Mouse (Mus musculus) adrenal gland, postnatal 0 days (tissue): ENCODE results near the gene Mien1. TPM values are rescaled to one million over a fixed set of nuclear protein-coding genes. Genes with fewer than 3 reads are reported as not detected.

Experiments used
- polyA plus RNA-seq: library from polyadenylated mRNA; unstranded; fragments of >200 nt; fragmentation: Nextera tagmentation; extraction: Ambion mirVana; gene quantifications from 2 replicates; pipeline ENCODE4 v1.2.1, GENCODE M21; 2015

Gene Mien1
- polyA plus RNA-seq = 163 and 178 TPM in 2 replicates

DNA sequence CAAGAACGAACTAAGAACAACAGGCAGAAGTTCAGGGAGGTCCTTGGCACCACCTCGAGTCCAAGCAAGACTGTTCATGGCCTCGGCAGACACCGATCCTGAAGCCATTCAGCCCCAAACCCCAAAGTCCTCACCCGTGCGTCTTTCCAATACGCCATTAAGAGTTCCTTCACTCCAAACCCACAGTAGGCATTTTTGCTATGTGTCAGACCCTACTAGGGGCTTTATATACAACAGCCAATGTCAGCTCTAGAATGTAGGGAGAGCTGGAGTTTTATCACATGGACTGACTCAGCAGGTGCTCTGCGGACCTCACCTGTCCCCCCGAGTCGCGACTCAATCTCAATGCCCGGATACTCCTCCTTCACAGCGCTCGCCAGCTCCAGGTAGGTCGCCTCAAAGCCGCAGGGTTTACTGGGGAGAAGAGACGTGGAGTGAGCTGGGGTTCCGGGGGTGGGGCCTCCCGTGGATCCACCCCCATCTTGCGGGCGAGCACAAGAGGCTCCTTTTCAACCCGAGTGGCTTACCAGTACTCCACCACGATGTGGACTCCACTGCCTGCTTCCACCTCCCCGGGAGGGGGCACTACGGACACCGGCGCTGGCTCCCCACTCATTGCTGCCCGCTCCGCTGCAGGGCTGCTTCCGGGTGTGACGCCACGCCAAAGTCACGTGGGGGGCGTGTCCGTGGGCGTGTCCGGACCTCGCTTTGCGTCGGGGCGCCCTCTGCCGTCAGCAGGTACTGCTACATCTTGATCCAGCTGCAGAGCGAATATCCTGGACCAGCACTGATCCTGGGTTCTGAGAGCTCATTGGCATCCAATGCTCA lies at the start of gene Mien1:
Gene Mien1, minus strand, starts transcription at position 661 of the 828 bp plus-strand sequence.

DNA sequence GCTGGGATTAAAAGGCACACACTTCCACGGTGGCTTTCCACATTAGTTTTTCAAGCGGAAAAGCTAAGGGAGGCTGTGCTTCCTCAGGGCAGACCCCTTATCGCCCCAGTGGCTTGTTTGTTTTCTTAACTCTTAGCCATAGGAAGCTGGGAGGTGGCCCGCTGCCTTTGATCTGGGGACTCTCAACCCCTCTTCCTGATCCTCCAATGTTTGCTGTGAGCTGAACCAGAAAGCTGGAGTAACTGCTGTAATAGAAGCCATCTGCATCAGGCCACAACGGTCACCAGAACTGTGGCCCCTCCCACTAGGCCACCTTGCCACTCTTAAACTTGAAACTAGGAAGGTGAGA lies 7.4 kb upstream of the Mien1 start, which contains the start of gene Grb7:
Gene Grb7, plus strand, starts transcription at position 182 of the 349 bp plus-strand sequence.

DNA sequence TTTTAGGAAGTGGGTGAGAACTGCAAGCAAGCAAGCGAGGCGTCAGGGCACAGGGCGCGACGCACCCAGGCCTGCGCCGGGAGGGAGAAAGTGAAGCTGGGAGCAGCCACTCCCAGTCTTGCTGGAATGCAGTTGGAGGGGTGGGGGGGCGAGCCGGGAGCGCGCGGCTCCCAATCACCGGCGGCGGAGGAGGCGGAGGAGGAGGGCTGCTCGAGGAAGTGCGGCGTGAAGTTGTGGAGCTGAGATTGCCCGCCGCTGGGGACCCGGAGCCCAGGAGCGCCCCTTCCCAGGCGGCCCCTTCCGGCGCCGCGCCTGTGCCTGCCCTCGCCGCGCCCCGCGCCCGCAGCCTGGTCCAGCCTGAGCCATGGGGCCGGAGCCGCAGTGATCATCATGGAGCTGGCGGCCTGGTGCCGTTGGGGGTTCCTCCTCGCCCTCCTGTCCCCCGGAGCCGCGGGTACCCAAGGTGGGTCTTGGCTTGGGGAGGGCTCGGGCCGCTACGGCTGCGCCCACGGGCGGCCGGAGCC lies 26.5 kb downstream of the Mien1 start, which contains the start of gene Erbb2:
Gene Erbb2, plus strand, starts transcription at position 198 of the 524 bp plus-strand sequence.

DNA sequence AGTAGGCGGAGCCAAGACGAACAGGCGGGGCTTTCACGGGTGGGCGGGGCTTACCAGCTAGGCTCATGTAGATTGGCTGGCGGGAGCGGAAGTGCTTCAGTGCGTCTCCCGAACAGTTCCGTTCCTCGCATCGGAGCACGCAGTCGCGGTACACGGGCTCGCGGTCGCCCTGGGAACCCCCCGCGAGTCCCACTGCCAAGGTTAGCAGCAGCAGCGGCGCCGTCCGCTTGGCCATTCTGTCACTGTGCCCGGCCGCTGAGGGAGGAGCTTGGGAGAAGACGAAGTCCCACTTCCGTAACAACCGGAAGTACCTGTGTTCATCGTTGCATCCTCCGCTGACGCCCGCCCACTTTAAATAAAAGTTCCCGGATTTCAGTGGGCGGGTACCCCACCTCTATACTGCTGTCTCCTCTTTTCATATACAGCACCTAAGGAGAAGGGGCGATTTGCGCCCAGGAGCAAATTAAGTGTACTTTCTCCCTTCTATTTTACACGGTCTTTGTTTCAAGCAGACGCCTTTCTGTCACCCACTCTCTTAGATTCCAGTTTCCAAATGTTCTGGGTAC lies 38.5 kb downstream of the Mien1 start, which contains the start of gene Pgap3:
Gene Pgap3, minus strand, starts transcription at position 330 of the 566 bp plus-strand sequence.

Other genes with a start within 250 kb of the Mien1 start
- gene Med1, start 245.7 kb downstream of the Mien1 start, polyA plus RNA-seq = 25.1 and 40.3 TPM in 2 replicates
- gene Cdk12, start 235.9 kb downstream of the Mien1 start, polyA plus RNA-seq = 4.3 and 6.8 TPM in 2 replicates
- not detected in 2 replicates for gene Neurod2, start 109.3 kb downstream of the Mien1 start, polyA plus RNA-seq
- gene Ppp1r1b, start 90.6 kb downstream of the Mien1 start, polyA plus RNA-seq = 1.2 and 1.9 TPM in 2 replicates
- 22.2 and 33.2 TPM in 2 replicates for gene Stard3, start 80.6 kb downstream of the Mien1 start, polyA plus RNA-seq
- 0.84 and 3.6 TPM in 2 replicates for gene Tcap, start 55.2 kb downstream of the Mien1 start, polyA plus RNA-seq
- 221 and 533 TPM in 2 replicates for gene Pnmt, start 52.5 kb downstream of the Mien1 start, polyA plus RNA-seq
- gene Pgap3, start 38.5 kb downstream of the Mien1 start, polyA plus RNA-seq = 5.1 and 7.3 TPM in 2 replicates
- 8.3 and 12.0 TPM in 2 replicates for gene Erbb2, start 26.5 kb downstream of the Mien1 start, polyA plus RNA-seq
- gene Grb7, start 7.4 kb upstream of the Mien1 start, polyA plus RNA-seq = 1.3 and 3.3 TPM in 2 replicates
- 0.21 and 0.30 TPM in 2 replicates for gene Ikzf3, start 107.0 kb upstream of the Mien1 start, polyA plus RNA-seq
- 0.66 and 1.1 TPM in 2 replicates for gene Zpbp2, start 112.1 kb upstream of the Mien1 start, polyA plus RNA-seq
- 55.8 and 86.2 TPM in 2 replicates for gene Ormdl3, start 148.4 kb upstream of the Mien1 start, polyA plus RNA-seq
- gene Lrrc3c, start 159.3 kb upstream of the Mien1 start, polyA plus RNA-seq = not detected in 2 replicates
- 0.52 and 0.90 TPM in 2 replicates for gene Gm12355, start 186.7 kb upstream of the Mien1 start, polyA plus RNA-seq
- gene Gsdma3, start 187.4 kb upstream of the Mien1 start, polyA plus RNA-seq = not detected in 2 replicates
- gene Gsdma2, start 207.8 kb upstream of the Mien1 start, polyA plus RNA-seq = 0.25 TPM in 1 of 2 replicates, not detected in the other
- 0.14 TPM in 1 of 2 replicates, not detected in the other for gene Gsdma, start 225.4 kb upstream of the Mien1 start, polyA plus RNA-seq
- 100 and 141 TPM in 2 replicates for gene Psmd3, start 243.6 kb upstream of the Mien1 start, polyA plus RNA-seq